Mouse (Mus musculus) intestine, embryonic 15.5 days (tissue): Measurements from ENCODE around the gene Srcin1. TPM values are rescaled to one million over a fixed set of nuclear protein-coding genes. Genes with fewer than 3 reads are reported as not detected.

Experiments
- ATAC-seq: fragments of 200-750 bp; cut with Nextera tagmentation; 2 replicates; pipeline ENCODE4 v1.8.0; 2017; ENCODE audit warnings: moderate TSS enrichment, moderate library complexity
- H3K27ac ChIP-seq: fragments of 300-500 bp; sonication (generic); 2 replicates; pipeline ENCODE4 v1.5.1; 2015; ENCODE audit warnings: mild to moderate bottlenecking, inconsistent platforms
- H3K27me3 ChIP-seq: fragments of 300-500 bp; sonication (generic); replicated peaks from 2 replicates; pipeline ENCODE4 v1.6.1; 2015; ENCODE audit warnings: inconsistent platforms
- H3K36me3 ChIP-seq: fragments of 300-500 bp; sonication (generic); 2 replicates; pipeline ENCODE4 v1.6.1; 2015; ENCODE audit warnings: inconsistent platforms
- H3K4me1 ChIP-seq: fragments of 300-500 bp; sonication (generic); replicated peaks from 2 replicates; pipeline ENCODE4 v1.6.1; 2015; ENCODE audit warnings: inconsistent platforms
- H3K4me2 ChIP-seq: fragments of 300-500 bp; sonication (generic); replicated peaks from 2 replicates; pipeline ENCODE4 v1.6.1; 2015; ENCODE audit warnings: mild to moderate bottlenecking, inconsistent platforms
- H3K4me3 ChIP-seq: fragments of 300-500 bp; sonication (generic); replicated peaks from 2 replicates; pipeline ENCODE4 v1.5.1; 2015; ENCODE audit warnings: inconsistent platforms
- H3K9ac ChIP-seq: fragments of 300-500 bp; sonication (generic); 2 replicates; pipeline ENCODE4 v1.6.1; 2015; ENCODE audit warnings: inconsistent platforms
- H3K9me3 ChIP-seq: fragments of 300-500 bp; sonication (generic); 2 replicates; pipeline ENCODE4 v1.6.1; 2016; ENCODE audit warnings: inconsistent platforms
- WGBS: fragments of 180-500 bp; shearing (Covaris S2); methylation state at CpG from one replicate; pipeline ENCODE4 v1.1.7; 2015; 5-methylcytosine and 5-hydroxymethylcytosine counted together
- polyA plus RNA-seq: library from polyadenylated mRNA; unstranded; fragments of >200 nt; fragmentation: Nextera tagmentation; extraction: Ambion mirVana; gene quantifications from 2 replicates; pipeline ENCODE4 v1.2.1, GENCODE M21; 2015

Srcin1 gene
- polyA plus RNA-seq, 1 experiment from 2014 or later = 0.25 TPM

GRCm38 (mm10) chr11:97463166-97463565 lies 112.8 kb downstream of the Srcin1 start:
- H3K27me3 ChIP-seq = no peaks in the 10 kb centered on the region
- 60% methylated on average over 33 of the region's 33 CpGs for WGBS
- no peak overlapping the region for H3K4me2 ChIP-seq
- H3K27ac ChIP-seq = no peak overlapping the region
- no peaks in the 10 kb centered on the region for H3K4me1 ChIP-seq
- no peak overlapping the region for H3K4me3 ChIP-seq
- peaks cover 39% of the 10 kb centered on the region for H3K36me3 ChIP-seq
- no peak overlapping the region for H3K9ac ChIP-seq
- no peaks in the 10 kb centered on the region for H3K9me3 ChIP-seq
- no peak; the same call in 1 of the 2 replicates for ATAC-seq

- Histone ChIP-seq H3K4me1 (no peaks in the 10 kb centered on the region), H3K9ac (no peak overlapping the region), H3K36me3 (peaks cover 39% of the 10 kb centered on the region), H3K9me3 (no peaks in the 10 kb centered on the region), H3K4me2 (no peak overlapping the region), H3K27me3 (no peaks in the 10 kb centered on the region), H3K27ac (no peak overlapping the region), H3K4me3 (no peak overlapping the region)
- ATAC-seq = no peak
- WGBS = 89% methylated on average over 6 of the region's 6 CpGs
Measured at GRCm38 (mm10) chr11:97462538-97462937, 113.4 kb downstream of the Srcin1 start.

GRCm38 (mm10) chr11:97461307-97461820 lies 114.6 kb downstream of the Srcin1 start:
- no peak overlapping the region for H3K4me2 ChIP-seq
- no peak overlapping the region for H3K27ac ChIP-seq
- ATAC-seq = 0 out of 2 replicates have a peak, but pooled peaks have one; percentile 36
- H3K36me3 ChIP-seq = peaks cover 41% of the 10 kb centered on the region
- no peaks in the 10 kb centered on the region for H3K4me1 ChIP-seq
- H3K4me3 ChIP-seq = no peak overlapping the region
- H3K27me3 ChIP-seq = no peaks in the 10 kb centered on the region
- H3K9me3 ChIP-seq = no peaks in the 10 kb centered on the region
- 89% methylated on average over 3 of the region's 3 CpGs for WGBS
- H3K9ac ChIP-seq = no peak overlapping the region

Other genes with a start within 250 kb of the Srcin1 start
- gene Gpr179, start 224.1 kb downstream of the Srcin1 start, polyA plus RNA-seq = 0.10 and 0.20 TPM in 2 replicates
- 2.6 and 3.5 TPM in 2 replicates for gene Socs7, start 213.6 kb downstream of the Srcin1 start, polyA plus RNA-seq
- gene Arhgap23, start 160.7 kb downstream of the Srcin1 start, polyA plus RNA-seq = 4.2 and 4.6 TPM in 2 replicates
- gene 4933428G20Rik, start 75.8 kb downstream of the Srcin1 start, polyA plus RNA-seq = 0.47 and 0.55 TPM in 2 replicates
- 2.7 and 3.7 TPM in 2 replicates for gene Epop, start 53.5 kb upstream of the Srcin1 start, polyA plus RNA-seq
- gene Mllt6, start 87.2 kb upstream of the Srcin1 start, polyA plus RNA-seq = 1.9 and 2.4 TPM in 2 replicates
- gene Cisd3, start 109.6 kb upstream of the Srcin1 start, polyA plus RNA-seq = 79.9 and 93.0 TPM in 2 replicates
- 12.7 and 12.8 TPM in 2 replicates for gene Pcgf2, start 124.3 kb upstream of the Srcin1 start, polyA plus RNA-seq
- gene Psmb3, start 127.2 kb upstream of the Srcin1 start, polyA plus RNA-seq = 426 and 480 TPM in 2 replicates
- gene Pip4k2b, start 168.5 kb upstream of the Srcin1 start, polyA plus RNA-seq = 1.0 and 1.2 TPM in 2 replicates
- 13.3 and 13.4 TPM in 2 replicates for gene Cwc25, start 190.4 kb upstream of the Srcin1 start, polyA plus RNA-seq
- gene 1700001P01Rik, start 199.7 kb upstream of the Srcin1 start, polyA plus RNA-seq = 0.24 TPM in 1 of 2 replicates, not detected in the other
- 530 and 606 TPM in 2 replicates for gene Rpl23, start 206.3 kb upstream of the Srcin1 start, polyA plus RNA-seq
- 123 and 126 TPM in 2 replicates for gene Lasp1, start 222.8 kb upstream of the Srcin1 start, polyA plus RNA-seq